Mouse (Mus musculus): ENCODE data around the gene Abhd14b. TPM values are rescaled to one million over a fixed set of nuclear protein-coding genes. Genes with fewer than 3 reads are reported as not detected.

The Abhd14b gene
- total RNA-seq, 2 experiments from 2014 or later: 8.8 to 11.4 TPM

GRCm38 (mm10) chr9:106456325-106457162, 9.3 kb downstream of the Abhd14b start:
- intact Hi-C loops (cut with DNase I): no loop called here
- no peak for DNase-seq (ENCODE audit: low spot score in 2 of 2)

GRCm38 (mm10) chr9:106457163-106457559, 9.9 kb downstream of the Abhd14b start:
- intact Hi-C loops (cut with DNase I): no loop called here

GRCm38 (mm10) chr9:106457920-106458319, 10.7 kb downstream of the Abhd14b start:
- DNase-seq (ENCODE audit: low spot score in 2 of 2): no peak
- intact Hi-C loops (cut with DNase I): no loop called here

More at GRCm38 (mm10) chr9:106457163-106457559, 9.9 kb downstream of the Abhd14b start:
- DNase-seq (ENCODE audit: low spot score in 2 of 2): no peak

- intact Hi-C loops (cut with DNase I): no loop called here
- no peak for DNase-seq (ENCODE audit: low spot score in 2 of 2)
These were observed 12.7 kb downstream of the Abhd14b start for GRCm38 (mm10) chr9:106459946-106460345.

- no peak for DNase-seq (ENCODE audit: low spot score in 2 of 2)
- intact Hi-C loops (cut with DNase I): no loop called here
These were observed 13.3 kb downstream of the Abhd14b start for GRCm38 (mm10) chr9:106460401-106461025.

GRCm38 (mm10) chr9:106461026-106461415, 13.8 kb downstream of the Abhd14b start:
- DNase-seq (ENCODE audit: low spot score in 2 of 2): no peak
- intact Hi-C loops (cut with DNase I): no loop called here

- DNase-seq (ENCODE audit: low spot score in 2 of 2): no peak
- intact Hi-C loops (cut with DNase I): no loop called here
These were observed 14.6 kb downstream of the Abhd14b start for GRCm38 (mm10) chr9:106461641-106462429.

GRCm38 (mm10) chr9:106462430-106462800, 15.2 kb downstream of the Abhd14b start:
- no peak for DNase-seq (ENCODE audit: low spot score in 2 of 2)
- intact Hi-C loops (cut with DNase I): no loop called here

GRCm38 (mm10) chr9:106463122-106464063, 16.1 kb downstream of the Abhd14b start:
- no peak for DNase-seq (ENCODE audit: low spot score in 2 of 2)
- intact Hi-C loops (cut with DNase I): no loop called here

- DNase-seq (ENCODE audit: low spot score in 2 of 2): peak; percentile 79 to 83
- intact Hi-C loops (cut with DNase I): no loop called here
These were observed 17.7 kb downstream of the Abhd14b start for GRCm38 (mm10) chr9:106464751-106465541.

- DNase-seq (ENCODE audit: low spot score in 2 of 2): peak in 1 of 2 experiments; percentile 48
- intact Hi-C loops (cut with DNase I): no loop called here
These were observed 18.4 kb downstream of the Abhd14b start, which contains the start of gene Gpr62 for GRCm38 (mm10) chr9:106465571-106466200. Gene Gpr62, minus strand, starts transcription at chr9:106465938.

GRCm38 (mm10) chr9:106466721-106467120, 19.5 kb downstream of the Abhd14b start:
- no peak for DNase-seq (ENCODE audit: low spot score in 2 of 2)
- intact Hi-C loops (cut with DNase I): no loop called here

- intact Hi-C loops (cut with DNase I): no loop called here
- DNase-seq (ENCODE audit: low spot score in 2 of 2): no peak
These were observed 20.5 kb downstream of the Abhd14b start for GRCm38 (mm10) chr9:106467746-106468145.

GRCm38 (mm10) chr9:106469317-106469716, 22.1 kb downstream of the Abhd14b start:
- intact Hi-C loops (cut with DNase I): no loop called here
- no peak for DNase-seq (ENCODE audit: low spot score in 2 of 2)

GRCm38 (mm10) chr9:106469776-106470175, 22.5 kb downstream of the Abhd14b start:
- intact Hi-C loops (cut with DNase I): no loop called here
- DNase-seq (ENCODE audit: low spot score in 2 of 2): no peak

- DNase-seq (ENCODE audit: low spot score in 2 of 2): peak in 1 of 2 experiments; percentile 18
- intact Hi-C loops (cut with DNase I): no loop called here
These were observed 23.9 kb downstream of the Abhd14b start for GRCm38 (mm10) chr9:106470991-106471750.

- DNase-seq (ENCODE audit: low spot score in 2 of 2): peak in 1 of 2 experiments; percentile 42
- intact Hi-C loops (cut with DNase I): no loop called here
These were observed 24.6 kb downstream of the Abhd14b start for GRCm38 (mm10) chr9:106471892-106472291.
